Mouse (Mus musculus): ENCODE measurements around the gene Phf14. TPM values are rescaled to one million over a fixed set of nuclear protein-coding genes. Genes with fewer than 3 reads are reported as not detected.

The Phf14 gene
- polyA plus RNA-seq, 1 experiment: 9.6 TPM

DNA sequence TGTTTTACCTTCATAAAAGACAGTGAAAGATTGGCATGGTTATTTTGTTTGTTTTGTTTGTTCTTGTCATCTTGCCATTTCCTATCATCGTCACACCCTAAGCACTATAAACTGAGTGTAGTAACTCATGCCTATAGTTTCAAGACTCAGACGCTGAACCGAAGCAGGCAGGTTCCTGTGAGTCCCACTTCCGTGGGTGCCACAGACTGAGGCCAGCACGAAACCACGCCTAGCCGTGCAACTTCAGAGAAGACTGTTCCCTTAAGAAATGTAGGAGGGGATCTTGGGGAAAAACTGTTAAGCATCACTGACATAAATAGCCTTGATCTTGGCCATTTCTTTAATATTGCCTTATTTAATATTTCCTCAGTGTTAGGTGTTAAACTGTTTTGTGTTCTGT lies 152.4 kb downstream of the Phf14 start:
- 44% methylated on average over 7 of the region's 7 CpGs for WGBS
- Histone ChIP-seq H3K4me3 (ENCODE audit: control insufficient read depth, insufficient read depth, low read length) (no peak overlapping the region), H3K27me3 (ENCODE audit: control insufficient read depth, insufficient read depth, low read length) (no peaks in the 10 kb centered on the region), H3K27ac (ENCODE audit: control insufficient read depth, insufficient read depth, low read length) (no peak overlapping the region), H3K4me1 (replicated peaks; ENCODE audit: control insufficient read depth, insufficient read depth, low read length) (no peaks in the 10 kb centered on the region), H3K36me3 (ENCODE audit: control insufficient read depth, insufficient read depth, low read length) (no peaks in the 10 kb centered on the region)
- TF ChIP-seq CTCF (IDR thresholded peaks at IDR 0.05; ENCODE audit: borderline replicate concordance, control insufficient read depth, extremely low read depth, insufficient read depth, low read length, poor library complexity) (no peak), POLR2A (IDR thresholded peaks at IDR 0.05; ENCODE audit: control insufficient read depth, extremely low read depth, insufficient read depth, low read length, poor library complexity) (no peak)
- no peak for DNase-seq

DNA sequence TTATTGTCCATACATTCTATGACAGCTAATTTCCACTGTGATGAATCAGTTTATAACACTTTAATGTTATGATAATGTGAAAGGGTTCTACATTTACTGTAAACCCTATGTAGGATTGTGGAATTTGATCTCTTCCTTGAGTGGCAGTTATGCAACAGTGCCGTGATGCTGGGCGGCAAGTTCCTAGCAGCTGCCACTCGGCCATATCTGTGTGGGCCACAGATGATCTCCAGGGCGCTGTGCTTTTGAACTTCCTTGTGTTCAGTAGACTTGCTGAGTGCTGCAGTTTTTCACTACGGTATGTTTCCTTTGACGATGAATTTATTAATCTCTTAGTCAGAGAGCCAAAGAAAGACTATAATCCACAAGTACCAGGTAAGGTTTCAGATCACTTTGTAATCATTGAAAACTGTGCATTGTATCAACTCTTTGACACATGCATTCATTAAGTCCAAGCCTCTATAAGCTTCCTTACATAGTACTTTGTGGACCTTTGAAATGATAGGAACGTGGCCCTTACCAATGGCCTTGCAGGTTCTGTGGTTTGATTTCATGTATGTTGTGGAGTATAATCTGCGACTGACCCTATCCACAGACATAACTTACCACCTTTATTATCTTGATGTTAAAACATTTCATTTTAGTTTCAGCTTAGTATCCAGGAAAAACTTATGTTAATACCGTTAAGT lies 153.0 kb downstream of the Phf14 start:
- TF ChIP-seq CTCF (IDR thresholded peaks at IDR 0.05; ENCODE audit: borderline replicate concordance, control insufficient read depth, extremely low read depth, insufficient read depth, low read length, poor library complexity) (no peak), POLR2A (IDR thresholded peaks at IDR 0.05; ENCODE audit: control insufficient read depth, extremely low read depth, insufficient read depth, low read length, poor library complexity) (no peak)
- H3K36me3 ChIP-seq (ENCODE audit: control insufficient read depth, insufficient read depth, low read length): no peaks in the 10 kb centered on the region
- no peaks in the 10 kb centered on the region for H3K4me1 ChIP-seq (replicated peaks; ENCODE audit: control insufficient read depth, insufficient read depth, low read length)
- no peak for DNase-seq
- no peak overlapping the region for H3K4me3 ChIP-seq (ENCODE audit: control insufficient read depth, insufficient read depth, low read length)
- no peaks in the 10 kb centered on the region for H3K27me3 ChIP-seq (ENCODE audit: control insufficient read depth, insufficient read depth, low read length)
- 95% methylated on average over 9 of the region's 9 CpGs for WGBS
- no peak overlapping the region; the same call in 1 of the 2 replicates for H3K27ac ChIP-seq (ENCODE audit: control insufficient read depth, insufficient read depth, low read length)

DNA sequence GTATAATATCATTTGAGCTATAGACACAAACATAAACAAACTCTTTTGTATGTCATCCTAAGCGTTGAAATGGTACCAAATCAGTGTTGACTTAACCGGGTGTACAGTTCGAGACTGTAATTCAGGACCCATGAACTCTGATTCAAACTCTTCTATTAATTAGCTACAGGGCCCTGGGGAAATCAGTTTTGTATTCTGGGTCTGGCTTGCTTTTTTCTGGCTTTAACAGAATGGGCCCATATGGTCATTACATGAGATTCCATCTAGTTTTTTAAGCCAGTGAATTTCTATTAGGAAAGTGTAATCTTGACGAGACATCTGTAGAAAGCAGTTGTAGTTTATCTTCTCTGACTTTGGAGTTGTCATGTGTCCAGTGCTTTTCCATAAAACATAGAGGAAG lies 160.3 kb downstream of the Phf14 start:
- no peak for DNase-seq
- WGBS: 94% methylated on average over 4 of the region's 4 CpGs
- no peak for TF ChIP-seq CTCF (IDR thresholded peaks at IDR 0.05; ENCODE audit: borderline replicate concordance, control insufficient read depth, extremely low read depth, insufficient read depth, low read length, poor library complexity)
- no peak for TF ChIP-seq POLR2A (IDR thresholded peaks at IDR 0.05; ENCODE audit: control insufficient read depth, extremely low read depth, insufficient read depth, low read length, poor library complexity)
- Histone ChIP-seq H3K36me3 (ENCODE audit: control insufficient read depth, insufficient read depth, low read length) (no peaks in the 10 kb centered on the region), H3K27ac (ENCODE audit: control insufficient read depth, insufficient read depth, low read length) (no peak overlapping the region), H3K27me3 (ENCODE audit: control insufficient read depth, insufficient read depth, low read length) (no peaks in the 10 kb centered on the region), H3K4me1 (replicated peaks; ENCODE audit: control insufficient read depth, insufficient read depth, low read length) (no peaks in the 10 kb centered on the region), H3K4me3 (ENCODE audit: control insufficient read depth, insufficient read depth, low read length) (no peak overlapping the region)

DNA sequence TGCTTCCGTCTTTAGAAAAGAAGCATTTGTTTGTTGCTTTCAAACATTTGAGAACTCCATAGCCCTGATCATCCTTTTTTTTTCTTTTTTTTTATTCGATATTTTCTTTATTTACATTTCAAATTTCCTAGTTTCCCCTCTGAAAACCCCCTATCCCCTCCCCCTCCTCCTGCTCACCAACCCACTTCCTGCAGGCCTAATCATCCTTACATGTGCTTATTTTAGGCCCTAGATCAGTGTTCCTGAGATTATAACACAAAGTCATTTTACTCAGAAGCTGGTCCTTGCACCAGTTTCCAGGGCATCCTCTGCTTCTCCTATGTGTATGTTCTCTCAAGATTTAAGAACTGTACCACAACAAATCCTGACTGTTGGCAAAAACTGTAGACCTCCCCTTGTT lies 161.7 kb downstream of the Phf14 start:
- no peak overlapping the region for H3K27ac ChIP-seq (ENCODE audit: control insufficient read depth, insufficient read depth, low read length)
- no peaks in the 10 kb centered on the region for H3K27me3 ChIP-seq (ENCODE audit: control insufficient read depth, insufficient read depth, low read length)
- no peak overlapping the region for H3K4me3 ChIP-seq (ENCODE audit: control insufficient read depth, insufficient read depth, low read length)
- H3K4me1 ChIP-seq (replicated peaks; ENCODE audit: control insufficient read depth, insufficient read depth, low read length): no peaks in the 10 kb centered on the region
- no peaks in the 10 kb centered on the region for H3K36me3 ChIP-seq (ENCODE audit: control insufficient read depth, insufficient read depth, low read length)
- TF ChIP-seq CTCF (IDR thresholded peaks at IDR 0.05; ENCODE audit: borderline replicate concordance, control insufficient read depth, extremely low read depth, insufficient read depth, low read length, poor library complexity) (no peak), POLR2A (IDR thresholded peaks at IDR 0.05; ENCODE audit: control insufficient read depth, extremely low read depth, insufficient read depth, low read length, poor library complexity) (no peak)
- WGBS: 49% methylated on average over 2 of the region's 2 CpGs
- DNase-seq: no peak

DNA sequence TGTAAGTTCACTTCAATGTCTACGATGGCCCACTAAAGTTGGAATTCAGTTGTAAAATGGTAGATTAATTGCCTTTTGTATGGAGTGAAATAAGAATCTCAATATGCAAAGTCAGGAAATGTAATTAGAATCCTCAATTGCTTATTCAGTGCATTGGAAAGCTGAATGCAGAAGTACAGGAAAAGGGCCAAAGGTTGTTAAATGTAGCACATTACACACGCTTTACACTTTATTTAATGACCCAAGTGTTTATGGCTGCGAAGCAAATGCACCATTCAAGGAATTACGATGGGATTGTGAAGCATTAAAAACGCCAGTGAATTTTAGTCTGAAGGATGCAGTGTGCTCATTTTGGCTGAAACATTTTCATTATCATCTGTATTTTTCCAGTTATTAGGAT lies 167.0 kb downstream of the Phf14 start:
- TF ChIP-seq CTCF (IDR thresholded peaks at IDR 0.05; ENCODE audit: borderline replicate concordance, control insufficient read depth, extremely low read depth, insufficient read depth, low read length, poor library complexity) (no peak), POLR2A (IDR thresholded peaks at IDR 0.05; ENCODE audit: control insufficient read depth, extremely low read depth, insufficient read depth, low read length, poor library complexity) (no peak)
- WGBS: 95% methylated on average over 5 of the region's 5 CpGs

GRCm38 (mm10) chr6:12077338-12077737 lies 169.7 kb downstream of the Phf14 start:
- Histone ChIP-seq H3K27ac (ENCODE audit: control insufficient read depth, insufficient read depth, low read length) (no peak overlapping the region), H3K36me3 (ENCODE audit: control insufficient read depth, insufficient read depth, low read length) (no peaks in the 10 kb centered on the region), H3K4me3 (ENCODE audit: control insufficient read depth, insufficient read depth, low read length) (no peak overlapping the region), H3K27me3 (ENCODE audit: control insufficient read depth, insufficient read depth, low read length) (no peaks in the 10 kb centered on the region), H3K4me1 (replicated peaks; ENCODE audit: control insufficient read depth, insufficient read depth, low read length) (no peaks in the 10 kb centered on the region)
- WGBS: 96% methylated on average over 7 of the region's 7 CpGs
- TF ChIP-seq CTCF (IDR thresholded peaks at IDR 0.05; ENCODE audit: borderline replicate concordance, control insufficient read depth, extremely low read depth, insufficient read depth, low read length, poor library complexity): no peak
- no peak for TF ChIP-seq POLR2A (IDR thresholded peaks at IDR 0.05; ENCODE audit: control insufficient read depth, extremely low read depth, insufficient read depth, low read length, poor library complexity)
- DNase-seq: no peak

More for the DNA sequence above, 167.0 kb downstream of the Phf14 start:
- H3K4me3 ChIP-seq (ENCODE audit: control insufficient read depth, insufficient read depth, low read length): no peak overlapping the region
- no peaks in the 10 kb centered on the region for H3K36me3 ChIP-seq (ENCODE audit: control insufficient read depth, insufficient read depth, low read length)
- no peak overlapping the region for H3K27ac ChIP-seq (ENCODE audit: control insufficient read depth, insufficient read depth, low read length)
- no peaks in the 10 kb centered on the region for H3K4me1 ChIP-seq (replicated peaks; ENCODE audit: control insufficient read depth, insufficient read depth, low read length)
- no peak for DNase-seq
- no peaks in the 10 kb centered on the region for H3K27me3 ChIP-seq (ENCODE audit: control insufficient read depth, insufficient read depth, low read length)

Measured in thymus, adult 2 months (tissue).